Mouse (Mus musculus): ENCODE data around the gene Jmjd4. TPM values are rescaled to one million over a fixed set of nuclear protein-coding genes. Genes with fewer than 3 reads are reported as not detected.
A peak's percentile ranks its signal among the peaks of the same experiment; 100 is the strongest.

Gene Jmjd4
- total and polyA plus RNA-seq, 3 experiments = 14.5 to 18.1 TPM; not detected in 1

DNA sequence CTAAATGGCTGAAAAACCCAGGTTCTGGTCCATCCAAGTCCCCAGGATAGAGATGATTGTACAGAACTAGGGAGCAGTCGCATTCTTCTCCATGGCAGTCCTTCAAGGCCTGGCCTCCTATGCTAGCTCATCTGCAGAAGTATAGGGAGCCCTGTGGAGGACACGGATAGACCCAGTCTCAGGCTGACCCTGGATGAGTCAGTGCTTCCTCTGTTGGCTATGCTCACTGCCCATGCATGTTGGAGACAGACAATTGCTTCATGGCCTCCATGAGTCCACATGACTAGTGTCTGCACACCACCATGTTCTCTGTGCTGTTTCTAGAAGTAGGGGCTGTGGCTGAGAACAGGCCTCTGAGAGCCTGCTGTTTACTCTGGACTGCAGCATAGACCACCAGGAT lies 6.5 kb downstream of the Jmjd4 start:
- H3K79me2 ChIP-seq (ENCODE audit: control insufficient read depth, insufficient read depth, low read length, poor library complexity) = peaks cover 3% of the 10 kb centered on the region; the same call in 1 of the 2 replicates
- TF ChIP-seq BHLHE40 (IDR thresholded peaks at IDR 0.05; ENCODE audit: borderline replicate concordance, low read depth, low read length) = no peak
- no peak for TF ChIP-seq UBTF (IDR thresholded peaks at IDR 0.05; ENCODE audit: borderline replicate concordance, insufficient read depth, low read depth, low read length)
- no peak for TF ChIP-seq TAL1 (IDR thresholded peaks at IDR 0.05; ENCODE audit: low read length)
- no peak for TF ChIP-seq E2F4 (IDR thresholded peaks at IDR 0.05; ENCODE audit: borderline replicate concordance, low read depth, low read length)
- no peak for TF ChIP-seq SIN3A (IDR thresholded peaks at IDR 0.05; ENCODE audit: low read length)
- TF ChIP-seq MAFK (IDR thresholded peaks at IDR 0.05; ENCODE audit: borderline replicate concordance, low read depth, low read length) = no peak
- no peak for TF ChIP-seq CHD2 (IDR thresholded peaks at IDR 0.05; ENCODE audit: low read length)
- TF ChIP-seq ETS1 (IDR thresholded peaks at IDR 0.05; ENCODE audit: low read depth, low read length) = no peak
- TF ChIP-seq USF2 (IDR thresholded peaks at IDR 0.05; ENCODE audit: borderline replicate concordance in 1 of 2, insufficient read depth in 1 of 2, low read depth in 1 of 2, low read length in 2 of 2) = no peak
- H3K27ac ChIP-seq (ENCODE audit: control insufficient read depth, low read depth, low read length) = no peak overlapping the region
- H3K36me3 ChIP-seq (ENCODE audit: control insufficient read depth in 1 of 2, insufficient read depth in 2 of 2, low read length in 2 of 2) = peaks cover 0 to 10% of the 10 kb centered on the region in 2 experiments; a peak in 3 of 4 replicates
- peaks cover 0 to 2% of the 10 kb centered on the region in 2 experiments; a peak in 1 of 4 replicates for H3K4me1 ChIP-seq (ENCODE audit: control insufficient read depth in 1 of 2, insufficient read depth in 2 of 2, low read length in 2 of 2)
- no peaks in the 10 kb centered on the region for H3K9me3 ChIP-seq (replicated peaks; ENCODE audit: insufficient read depth, low read length)
- no peak overlapping the region for H3K9ac ChIP-seq (ENCODE audit: control insufficient read depth, low read depth, low read length, poor library complexity, severe bottlenecking)
- H3K4me3 ChIP-seq (ENCODE audit: control insufficient read depth in 1 of 2, insufficient read depth in 1 of 2, low read depth in 2 of 2, low read length in 2 of 2) = no peak overlapping the region
- H3K27me3 ChIP-seq (ENCODE audit: control insufficient read depth in 1 of 2, insufficient read depth in 2 of 2, low read length in 2 of 2) = no peaks in the 10 kb centered on the region
- no peak for DNase-seq (ENCODE audit: low read depth, low spot score)

DNA sequence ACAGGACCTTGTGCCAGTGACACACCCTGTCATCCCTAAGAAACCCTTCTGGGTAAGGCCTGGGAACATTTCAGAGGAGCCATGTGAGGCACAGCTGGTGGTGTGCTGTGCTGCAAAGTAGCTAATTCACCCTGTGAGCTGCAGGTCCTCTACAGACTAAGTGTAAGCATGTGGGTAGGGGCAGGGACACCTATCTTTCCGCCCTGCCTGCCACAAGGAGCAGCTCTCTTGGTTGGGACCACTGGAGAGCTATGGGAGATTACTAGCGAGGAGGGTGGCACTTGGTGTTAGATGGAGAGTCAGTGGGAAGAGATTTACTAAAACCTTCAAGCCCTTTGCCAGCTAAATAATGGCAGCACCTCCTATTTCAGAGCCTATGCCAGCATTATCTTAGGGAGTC lies 7.0 kb downstream of the Jmjd4 start:
- no peak overlapping the region for H3K4me3 ChIP-seq (ENCODE audit: control insufficient read depth in 1 of 2, insufficient read depth in 1 of 2, low read depth in 2 of 2, low read length in 2 of 2)
- H3K79me2 ChIP-seq (ENCODE audit: control insufficient read depth, insufficient read depth, low read length, poor library complexity) = no peaks in the 10 kb centered on the region
- no peaks in the 10 kb centered on the region for H3K27me3 ChIP-seq (ENCODE audit: control insufficient read depth in 1 of 2, insufficient read depth in 2 of 2, low read length in 2 of 2)
- H3K4me1 ChIP-seq (ENCODE audit: control insufficient read depth in 1 of 2, insufficient read depth in 2 of 2, low read length in 2 of 2) = no peaks in the 10 kb centered on the region
- no peaks in the 10 kb centered on the region for H3K9me3 ChIP-seq (replicated peaks; ENCODE audit: insufficient read depth, low read length)
- DNase-seq (ENCODE audit: low read depth, low spot score) = no peak
- no peak overlapping the region for H3K9ac ChIP-seq (ENCODE audit: control insufficient read depth, low read depth, low read length, poor library complexity, severe bottlenecking)
- H3K27ac ChIP-seq (ENCODE audit: control insufficient read depth, low read depth, low read length) = no peak overlapping the region
- peaks cover 0 to 10% of the 10 kb centered on the region in 2 experiments; a peak in 2 of 4 replicates for H3K36me3 ChIP-seq (ENCODE audit: control insufficient read depth in 1 of 2, insufficient read depth in 2 of 2, low read length in 2 of 2)
- TF ChIP-seq POLR2AphosphoS2 (IDR thresholded peaks at IDR 0.05; ENCODE audit: low read length) (0 out of 2 replicates have a peak, but pooled peaks have one; percentile 7), SMC3 (IDR thresholded peaks at IDR 0.05; ENCODE audit: low read depth, low read length) (no peak)

DNA sequence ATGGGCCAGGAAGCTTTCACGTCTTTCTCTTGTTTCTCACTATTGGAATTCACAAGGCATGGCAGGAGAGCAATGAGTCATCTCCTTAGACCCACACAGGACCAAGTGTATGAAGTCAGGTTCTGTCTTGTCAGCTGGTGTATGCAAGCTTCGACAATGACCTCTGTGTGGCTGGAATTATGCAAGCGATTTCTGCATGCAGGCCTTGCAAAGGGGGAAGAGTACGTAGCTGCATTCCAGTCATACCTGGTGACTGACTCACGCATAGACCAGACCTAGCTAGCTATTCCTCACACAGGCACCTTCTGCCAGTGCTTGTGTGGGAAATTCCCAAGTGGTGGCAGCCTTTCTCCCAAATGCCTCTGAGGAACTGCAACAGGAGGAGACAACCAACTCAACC lies 9.1 kb downstream of the Jmjd4 start:
- H3K4me1 ChIP-seq (ENCODE audit: control insufficient read depth in 1 of 2, insufficient read depth in 2 of 2, low read length in 2 of 2) = no peaks in the 10 kb centered on the region
- DNase-seq (ENCODE audit: low read depth, low spot score) = no peak
- no peak overlapping the region for H3K4me3 ChIP-seq (ENCODE audit: control insufficient read depth in 1 of 2, insufficient read depth in 1 of 2, low read depth in 2 of 2, low read length in 2 of 2)
- peaks cover 0 to 8% of the 10 kb centered on the region in 2 experiments; a peak in 2 of 4 replicates for H3K36me3 ChIP-seq (ENCODE audit: control insufficient read depth in 1 of 2, insufficient read depth in 2 of 2, low read length in 2 of 2)
- 0 out of 4 replicates have a peak, but pooled peaks of 1 of the 2 experiments have one; percentile 33 for TF ChIP-seq POLR2A (IDR thresholded peaks at IDR 0.05; ENCODE audit: control insufficient read depth in 1 of 2, insufficient read depth in 1 of 2, low read depth in 1 of 2, low read length in 2 of 2, poor library complexity in 1 of 2)
- no peak for TF ChIP-seq RAD21 (IDR thresholded peaks at IDR 0.05; ENCODE audit: low read depth, low read length)
- TF ChIP-seq POLR2AphosphoS2 (IDR thresholded peaks at IDR 0.05; ENCODE audit: low read length) = 0 out of 2 replicates have a peak, but pooled peaks have one; percentile 39
- no peaks in the 10 kb centered on the region for H3K79me2 ChIP-seq (ENCODE audit: control insufficient read depth, insufficient read depth, low read length, poor library complexity)
- no peaks in the 10 kb centered on the region for H3K27me3 ChIP-seq (ENCODE audit: control insufficient read depth in 1 of 2, insufficient read depth in 2 of 2, low read length in 2 of 2)
- no peaks in the 10 kb centered on the region for H3K9me3 ChIP-seq (replicated peaks; ENCODE audit: insufficient read depth, low read length)
- H3K27ac ChIP-seq (ENCODE audit: control insufficient read depth, low read depth, low read length) = no peak overlapping the region
- no peak overlapping the region for H3K9ac ChIP-seq (ENCODE audit: control insufficient read depth, low read depth, low read length, poor library complexity, severe bottlenecking)
